Mouse (Mus musculus) midbrain, embryonic 14.5 days (tissue): ENCODE measurements at regions not wholly inside any gene's neighbourhood (a gene's known extent, or its start where the extent isn't known, plus 50 kb on each side); places are given as distances from the start of the nearest gene placed in this dataset.
"Not testable (repeated sequence)": the region's sequence is repeated elsewhere in the genome, so short reads cannot be mapped to it uniquely, and the experiment has no call there.

Experiments
- ATAC-seq: fragments of 200-750 bp; cut with Nextera tagmentation; 2 replicates; pipeline ENCODE4 v1.8.0; 2017; ENCODE audit warnings: moderate number of reproducible peaks, moderate library complexity; ENCODE audit not compliant: low FRiP score, low TSS enrichment
- DNase-seq: peaks from one replicate; pipeline ENCODE4 v3.0.0-alpha.2; 2015
- H3K27ac ChIP-seq: fragments of 300-500 bp; sonication (generic); replicated peaks from 2 replicates; pipeline ENCODE4 v1.5.1; 2014; ENCODE audit warnings: mild to moderate bottlenecking, low read depth, low read length, moderate library complexity
- H3K27me3 ChIP-seq: fragments of 300-500 bp; sonication (generic); 2 replicates; pipeline ENCODE4 v1.6.1; 2014; ENCODE audit warnings: low read length, control low read depth, mixed read lengths; ENCODE audit not compliant: control insufficient read depth, insufficient read depth
- H3K36me3 ChIP-seq: fragments of 300-500 bp; sonication (generic); 2 replicates; pipeline ENCODE4 v1.6.1; 2014; ENCODE audit warnings: low read length, control low read depth; ENCODE audit not compliant: control insufficient read depth, insufficient read depth
- H3K4me1 ChIP-seq: fragments of 300-500 bp; sonication (generic); 2 replicates; pipeline ENCODE4 v1.6.1; 2014; ENCODE audit warnings: mild to moderate bottlenecking, antibody characterized with exemption, low read length, control low read depth; ENCODE audit not compliant: control insufficient read depth, insufficient read depth
- H3K4me2 ChIP-seq: fragments of 300-500 bp; sonication (generic); 2 replicates; pipeline ENCODE4 v1.6.1; 2014; ENCODE audit warnings: mild to moderate bottlenecking, low read length, moderate library complexity
- H3K4me3 ChIP-seq: fragments of 300-500 bp; sonication (generic); replicated peaks from 2 replicates; pipeline ENCODE4 v1.5.1; 2014; ENCODE audit warnings: low read depth, low read length
- H3K9ac ChIP-seq: fragments of 300-500 bp; sonication (generic); replicated peaks from 2 replicates; pipeline ENCODE4 v1.6.1; 2014; ENCODE audit warnings: mild to moderate bottlenecking, low read length, moderate library complexity
- H3K9me3 ChIP-seq: fragments of 300-500 bp; sonication (generic); 2 replicates; pipeline ENCODE4 v1.6.1; 2016; ENCODE audit warnings: low read length, control low read depth, mixed read lengths; ENCODE audit not compliant: control insufficient read depth
- WGBS: fragments of 180-500 bp; shearing (Covaris S2); extraction: QIAGEN DNeasy Blood & Tissue Kit; methylation state at CpG from one replicate; pipeline ENCODE4 v1.1.7; 2014; 5-methylcytosine and 5-hydroxymethylcytosine counted together

DNA sequence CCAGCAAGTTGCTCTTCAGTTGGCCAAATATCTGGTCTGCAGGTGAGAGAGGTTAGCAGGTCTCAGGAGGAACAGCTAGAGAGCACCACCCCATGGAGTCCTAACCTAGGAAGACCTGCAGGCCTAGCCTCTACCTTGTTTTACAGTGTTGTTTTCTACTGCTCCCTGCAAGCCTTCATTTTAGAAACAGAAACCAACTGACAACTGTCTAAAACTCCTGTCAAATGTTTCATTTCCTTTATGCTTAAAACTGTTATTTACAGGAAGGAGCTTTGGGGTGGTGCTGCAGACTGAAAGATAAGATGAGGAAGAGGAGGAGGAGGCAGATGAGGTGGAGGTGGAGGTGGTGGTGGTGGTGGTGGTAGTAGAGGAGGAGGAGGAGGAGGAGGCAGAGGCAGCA is 96.6 kb upstream of the Selenop start:
- no peak for ATAC-seq
- Histone ChIP-seq H3K27ac (no peak overlapping the region), H3K4me2 (no peak overlapping the region), H3K4me1 (no peaks in the 10 kb centered on the region), H3K27me3 (no peaks in the 10 kb centered on the region), H3K9ac (no peak overlapping the region), H3K4me3 (no peak overlapping the region), H3K9me3 (0 out of 2 replicates have a peak, but pooled peaks cover 4% of the 10 kb centered on the region), H3K36me3 (no peaks in the 10 kb centered on the region)
- no peak for DNase-seq

DNA sequence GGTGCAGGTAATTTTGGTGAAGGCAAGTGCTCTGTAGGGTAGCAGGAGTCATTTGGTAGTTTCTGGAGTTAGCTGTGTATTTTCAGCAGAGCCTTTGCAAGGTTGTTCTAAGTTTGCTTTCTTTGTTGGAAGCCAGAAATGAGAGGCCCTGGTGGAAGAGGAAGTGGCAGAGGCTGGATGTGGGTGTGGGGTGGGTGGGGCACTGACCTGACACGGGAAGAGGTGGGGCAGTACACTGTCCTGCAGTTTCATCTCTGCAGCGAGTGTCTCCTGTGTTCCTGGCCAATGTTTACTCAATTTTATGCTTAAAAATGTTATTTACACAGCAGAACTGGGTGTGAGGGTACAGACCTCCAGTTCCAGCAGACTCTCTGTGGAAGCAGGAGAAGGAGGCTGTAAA is 94.3 kb upstream of the Selenop start:
- H3K36me3 ChIP-seq, result no peaks in the 10 kb centered on the region
- H3K4me1 ChIP-seq, result no peaks in the 10 kb centered on the region
- no peak overlapping the region for H3K4me2 ChIP-seq
- ATAC-seq, result no peak
- H3K27ac ChIP-seq, result no peak overlapping the region
- no peak overlapping the region for H3K4me3 ChIP-seq
- 0 out of 2 replicates have a peak, but pooled peaks cover 4% of the 10 kb centered on the region for H3K9me3 ChIP-seq
- no peak for DNase-seq
- H3K27me3 ChIP-seq, result no peaks in the 10 kb centered on the region
- 67% methylated on average over 2 of the region's 2 CpGs for WGBS
- H3K9ac ChIP-seq, result no peak overlapping the region

DNA sequence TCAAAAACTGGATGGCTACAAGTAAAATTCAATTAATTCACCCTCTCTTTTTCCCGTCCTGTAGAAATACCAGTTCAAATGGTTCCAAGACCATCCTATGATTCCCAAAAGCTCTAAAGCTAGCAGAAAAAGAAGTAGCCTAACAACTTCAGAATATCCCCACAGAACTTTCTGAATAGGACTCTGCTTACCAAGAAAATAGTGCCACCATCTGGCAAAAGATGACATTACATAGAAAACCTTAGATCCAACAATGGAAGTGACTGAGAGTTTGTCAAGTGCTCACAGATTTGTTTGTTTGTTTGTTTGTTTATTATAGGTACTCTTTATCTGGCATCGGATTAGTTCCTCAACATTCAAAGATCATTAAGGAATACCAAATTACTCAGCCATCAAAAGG is 93.5 kb upstream of the Selenop start:
- Histone ChIP-seq H3K4me1 (no peaks in the 10 kb centered on the region), H3K9me3 (0 out of 2 replicates have a peak, but pooled peaks cover 4% of the 10 kb centered on the region), H3K27me3 (no peaks in the 10 kb centered on the region), H3K36me3 (no peaks in the 10 kb centered on the region), H3K9ac (no peak overlapping the region), H3K4me2 (no peak overlapping the region), H3K27ac (no peak overlapping the region), H3K4me3 (no peak overlapping the region)
- ATAC-seq (no peak), DNase-seq (peak; percentile 0)
- 51% methylated on average over 2 of the region's 2 CpGs for WGBS

DNA sequence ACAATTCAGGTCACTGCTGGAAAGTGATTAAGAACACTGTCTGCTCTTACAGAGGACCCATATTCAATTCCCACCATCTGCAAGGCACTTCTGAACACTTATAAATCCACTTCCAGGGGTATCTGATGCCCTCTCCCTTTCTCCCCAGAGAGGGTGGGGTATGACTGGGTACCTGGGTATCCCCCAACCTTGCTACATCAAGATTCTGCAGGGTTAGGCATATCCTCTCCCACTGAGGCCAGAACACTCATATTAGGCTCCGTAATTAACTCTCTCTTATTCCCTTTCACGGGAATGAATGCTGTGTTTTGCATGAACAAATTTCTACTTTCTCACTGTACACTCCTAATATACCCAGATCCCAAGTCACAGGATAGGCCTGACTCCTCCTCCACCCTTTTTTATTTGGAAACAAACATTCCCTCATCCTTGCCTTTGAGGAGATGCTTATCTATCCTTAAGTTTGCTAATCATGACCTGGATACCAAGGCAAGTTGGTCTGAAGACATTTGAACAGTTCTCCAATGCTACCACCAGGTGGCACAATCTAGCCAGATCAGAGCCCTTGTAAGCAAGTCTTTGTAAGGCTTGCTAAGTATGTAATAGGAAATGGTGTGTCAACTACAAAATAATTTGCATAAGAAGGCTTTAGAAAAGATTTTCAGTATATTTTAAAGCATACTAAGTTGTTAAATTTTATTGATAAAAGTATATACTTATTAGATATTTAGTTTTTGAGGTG is 66.3 kb upstream of the Selenop start:
- Histone ChIP-seq H3K36me3 (no peaks in the 10 kb centered on the region), H3K4me3 (no peak overlapping the region), H3K9me3 (no peaks in the 10 kb centered on the region), H3K4me2 (no peak overlapping the region), H3K4me1 (no peaks in the 10 kb centered on the region), H3K9ac (no peak overlapping the region), H3K27me3 (no peaks in the 10 kb centered on the region), H3K27ac (no peak overlapping the region)
- DNase-seq (peak; percentile 82), ATAC-seq (peak; percentile 37; the same call in 1 of the 2 replicates)
- WGBS, result 87% methylated on average over 2 of the region's 2 CpGs

DNA sequence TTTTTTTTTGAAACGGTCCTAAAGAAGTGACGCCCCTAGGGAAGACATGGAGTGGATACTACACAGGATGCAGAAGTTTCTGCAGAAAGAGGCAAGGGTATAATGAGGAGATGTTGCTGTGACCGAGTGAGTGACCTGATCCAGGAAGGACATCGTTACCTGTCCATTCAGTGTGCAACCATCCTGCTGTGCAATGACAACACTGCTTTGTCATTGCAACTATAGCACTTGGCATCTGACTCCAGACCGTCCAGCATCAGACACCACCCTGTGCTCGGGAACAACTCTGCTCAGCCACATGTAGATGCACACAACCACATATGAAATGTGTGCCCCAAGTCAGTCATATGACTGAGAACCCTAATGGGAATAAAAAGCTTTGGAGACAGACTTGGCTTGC is 62.8 kb upstream of the Selenop start:
- Histone ChIP-seq H3K9ac (no peak overlapping the region), H3K9me3 (0 out of 2 replicates have a peak, but pooled peaks cover 7% of the 10 kb centered on the region), H3K4me3 (no peak overlapping the region), H3K4me1 (no peaks in the 10 kb centered on the region), H3K36me3 (no peaks in the 10 kb centered on the region), H3K27me3 (no peaks in the 10 kb centered on the region), H3K27ac (no peak overlapping the region), H3K4me2 (no peak overlapping the region)
- ATAC-seq, result no peak
- no peak for DNase-seq
- WGBS, result 87% methylated on average over 6 of the region's 6 CpGs

DNA sequence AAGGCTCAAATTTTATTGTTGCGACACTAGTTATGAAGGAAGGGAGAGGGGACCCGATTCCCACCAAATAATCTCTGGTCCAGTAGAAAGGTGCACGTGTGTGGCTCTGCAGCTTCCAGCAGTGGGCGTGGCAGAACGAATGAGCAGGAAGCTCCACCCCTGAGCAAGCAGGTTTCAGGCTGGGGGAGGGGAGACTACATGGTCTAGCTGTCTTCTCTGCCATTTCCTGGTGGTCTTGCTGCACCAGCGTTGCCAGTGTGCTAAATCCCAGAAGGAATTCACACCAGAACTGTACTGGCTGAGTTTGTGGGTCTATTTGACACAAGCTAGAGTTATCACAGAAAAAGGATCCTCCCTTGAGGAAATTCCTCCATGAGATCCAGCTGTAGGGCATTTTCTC is 62.3 kb upstream of the Selenop start:
- H3K4me3 ChIP-seq, H3K4me1 ChIP-seq, H3K9ac ChIP-seq, H3K4me2 ChIP-seq, ATAC-seq, H3K36me3 ChIP-seq, DNase-seq, H3K9me3 ChIP-seq, H3K27me3 ChIP-seq, H3K27ac ChIP-seq: not testable (repeated sequence)
- 82% methylated on average over 6 of the region's 6 CpGs for WGBS

DNA sequence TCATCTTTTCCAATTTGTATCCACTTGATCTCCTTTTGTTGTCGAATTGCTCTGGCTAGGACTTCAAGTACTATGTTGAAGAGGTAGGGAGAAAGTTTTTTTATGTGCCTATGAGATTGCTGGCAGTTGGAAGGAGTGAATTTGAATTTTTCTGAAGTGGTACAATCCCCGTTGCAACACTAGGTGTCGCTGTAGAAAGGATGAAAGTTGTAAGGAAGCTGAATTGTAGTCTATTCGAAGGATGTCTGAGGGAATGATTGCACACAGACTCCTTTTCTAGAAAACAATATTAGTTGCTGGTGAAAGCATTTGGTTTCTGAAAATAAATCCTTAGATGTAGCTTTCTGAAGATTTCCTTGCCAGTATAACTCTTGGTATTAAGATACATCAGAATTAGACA is 54.6 kb upstream of the Selenop start:
- H3K36me3 ChIP-seq, result no peaks in the 10 kb centered on the region
- H3K4me2 ChIP-seq, result no peak overlapping the region
- H3K27me3 ChIP-seq, result no peaks in the 10 kb centered on the region
- no peak overlapping the region for H3K9ac ChIP-seq
- DNase-seq (peak; percentile 82), ATAC-seq (peak; percentile 54; the same call in 1 of the 2 replicates)
- no peak overlapping the region for H3K4me3 ChIP-seq
- WGBS, result 9% methylated on average over 4 of the region's 4 CpGs
- H3K4me1 ChIP-seq, result no peaks in the 10 kb centered on the region
- H3K27ac ChIP-seq, result no peak overlapping the region
- no peaks in the 10 kb centered on the region for H3K9me3 ChIP-seq

DNA sequence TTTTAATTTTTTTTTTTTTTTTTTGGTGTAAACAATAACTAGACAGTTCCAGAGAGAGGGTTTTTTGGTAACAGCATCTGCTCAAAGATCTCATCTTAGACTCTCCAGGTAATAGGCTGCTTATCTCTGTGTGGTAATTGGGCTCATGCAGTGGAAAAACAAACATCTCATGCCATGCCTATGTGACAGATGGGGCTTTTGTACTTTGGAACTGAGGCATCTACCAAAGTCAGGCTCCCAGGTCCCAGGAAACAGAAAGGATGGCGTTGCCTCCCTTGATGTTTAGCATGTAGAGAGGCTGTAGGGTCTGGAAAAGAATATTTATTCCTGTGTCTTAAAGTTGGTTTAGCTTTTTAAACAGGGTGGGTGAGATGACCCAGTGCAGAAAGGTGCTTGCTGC is 53.1 kb upstream of the Selenop start:
- Histone ChIP-seq H3K4me1 (no peaks in the 10 kb centered on the region), H3K9me3 (no peaks in the 10 kb centered on the region), H3K36me3 (no peaks in the 10 kb centered on the region), H3K27me3 (no peaks in the 10 kb centered on the region), H3K4me2 (no peak overlapping the region), H3K9ac (no peak overlapping the region), H3K27ac (no peak overlapping the region), H3K4me3 (no peak overlapping the region)
- 47% methylated on average over 1 of the region's 1 CpGs for WGBS
- ATAC-seq (no peak), DNase-seq (no peak)
